Mouse (Mus musculus) MEL (cell line): Measurements from ENCODE around the gene Ttc39a. TPM values are rescaled to one million over a fixed set of nuclear protein-coding genes. Genes with fewer than 3 reads are reported as not detected.

Source experiments
- DNase-seq: peaks from one replicate; pipeline ENCODE4 v3.0.0; 2011; ENCODE audit warnings: low read depth, low spot score
- H3K27ac ChIP-seq: 2 replicates; pipeline ENCODE4 v1.5.1; 2012; ENCODE audit warnings: low read depth, mild to moderate bottlenecking, control low read depth, low read length, moderate library complexity; ENCODE audit not compliant: control insufficient read depth
- H3K27me3 ChIP-seq, 2 experiments: fragments of 150-350 bp in 1 of 2; sonication (generic) in 1 of 2; 2 replicates each; pipeline ENCODE4 v1.6.1; 2012; ENCODE audit warnings: low read length in 2 of 2, mild to moderate bottlenecking in 2 of 2, improper control_type of control experiment in 1 of 2, moderate library complexity in 1 of 2; ENCODE audit not compliant: insufficient read depth in 2 of 2, control insufficient read depth in 1 of 2
- H3K36me3 ChIP-seq, 2 experiments: 2 replicates each; pipeline ENCODE4 v1.6.1; 2012 to 2014; ENCODE audit warnings: low read length in 2 of 2, improper control_type of control experiment in 1 of 2, inconsistent platforms in 1 of 2, mild to moderate bottlenecking in 1 of 2; ENCODE audit not compliant: insufficient read depth in 2 of 2, control insufficient read depth in 1 of 2
- H3K4me1 ChIP-seq, 2 experiments: fragments of 150-350 bp in 1 of 2; sonication (generic) in 1 of 2; 2 replicates each; pipeline ENCODE4 v1.6.1; 2012; ENCODE audit warnings: low read length in 2 of 2, improper control_type of control experiment in 1 of 2, mild to moderate bottlenecking in 1 of 2; ENCODE audit not compliant: insufficient read depth in 2 of 2, control insufficient read depth in 1 of 2
- H3K4me3 ChIP-seq, 2 experiments: fragments of 150-350 bp in 1 of 2; sonication (generic) in 1 of 2; 2 replicates each; pipeline ENCODE4 v1.5.1; 2012; ENCODE audit warnings: low read depth in 2 of 2, low read length in 2 of 2, mild to moderate bottlenecking in 2 of 2, moderate library complexity in 2 of 2, control low read depth in 1 of 2, improper control_type of control experiment in 1 of 2; ENCODE audit not compliant: control insufficient read depth in 1 of 2, insufficient read depth in 1 of 2
- H3K79me2 ChIP-seq: 2 replicates; pipeline ENCODE4 v1.6.1; 2012; ENCODE audit warnings: mild to moderate bottlenecking, low read length, moderate library complexity; ENCODE audit not compliant: control insufficient read depth, poor library complexity, insufficient read depth
- H3K9ac ChIP-seq: 2 replicates; pipeline ENCODE4 v1.6.1; 2012; ENCODE audit warnings: low read depth, mild to moderate bottlenecking, control low read depth, low read length, moderate library complexity; ENCODE audit not compliant: control insufficient read depth, poor library complexity, severe bottlenecking
- H3K9me3 ChIP-seq: fragments of 150-350 bp; sonication (generic); replicated peaks from 2 replicates; pipeline ENCODE4 v1.6.1; 2012; ENCODE audit warnings: mild to moderate bottlenecking, low read length, improper control_type of control experiment, moderate library complexity; ENCODE audit not compliant: insufficient read depth
- BHLHE40 ChIP-seq: IDR thresholded peaks from 2 replicates; pipeline ENCODE4 v1.6.1; 2012; ENCODE audit warnings: low read depth, mild to moderate bottlenecking, inconsistent platforms, low read length, improper control_type of control experiment, borderline replicate concordance
- CTCF ChIP-seq, 3 experiments: IDR thresholded peaks in 2 of 3; conservative IDR thresholded peaks in 1 of 3; 2 replicates each; pipeline ENCODE4 v1.5.1; 2011 to 2012; ENCODE audit warnings: low read length in 3 of 3, low read depth in 2 of 3, mild to moderate bottlenecking in 2 of 3, improper control_type of control experiment in 1 of 3, inconsistent platforms in 1 of 3, mixed read lengths in 1 of 3, moderate library complexity in 1 of 3; ENCODE audit not compliant: control insufficient read depth in 1 of 3, insufficient read depth in 1 of 3, poor library complexity in 1 of 3, severe bottlenecking in 1 of 3
- ELF1 ChIP-seq: IDR thresholded peaks from 2 replicates; pipeline ENCODE4 v1.6.1; 2014; ENCODE audit warnings: low read depth, mild to moderate bottlenecking, inconsistent platforms, low read length, improper control_type of control experiment, moderate library complexity
- GABPA ChIP-seq: IDR thresholded peaks from 2 replicates; pipeline ENCODE4 v1.6.1; 2012; ENCODE audit warnings: low read depth, mild to moderate bottlenecking, inconsistent platforms, low read length, improper control_type of control experiment, moderate library complexity
- KAT2A ChIP-seq: conservative IDR thresholded peaks from 2 replicates; pipeline ENCODE4 v1.6.1; 2012; ENCODE audit warnings: low read depth, low read length, improper control_type of control experiment, inconsistent platforms
- MAFK ChIP-seq: IDR thresholded peaks from 2 replicates; pipeline ENCODE4 v1.6.1; 2011; ENCODE audit warnings: low read depth, mild to moderate bottlenecking, low read length, improper control_type of control experiment, borderline replicate concordance
- MYC ChIP-seq: IDR thresholded peaks from 2 replicates; pipeline ENCODE4 v1.6.1; 2011; ENCODE audit warnings: low read depth, mild to moderate bottlenecking, low read length, improper control_type of control experiment, moderate library complexity
- NELFE ChIP-seq: IDR thresholded peaks from 2 replicates; pipeline ENCODE4 v1.6.1; 2011; ENCODE audit warnings: low read depth, low read length, improper control_type of control experiment
- POLR2AphosphoS2 ChIP-seq: IDR thresholded peaks from 2 replicates; pipeline ENCODE4 v1.6.1; 2011; ENCODE audit warnings: low read length, improper control_type of control experiment
- POLR2AphosphoS5 ChIP-seq: IDR thresholded peaks from 2 replicates; pipeline ENCODE4 v1.6.1; 2012; ENCODE audit warnings: low read depth, borderline replicate concordance, mild to moderate bottlenecking, inconsistent platforms, low read length, moderate library complexity, mixed read lengths
- ZC3H11A ChIP-seq: IDR thresholded peaks from 2 replicates; pipeline ENCODE4 v1.6.1; 2012; ENCODE audit warnings: low read depth, mild to moderate bottlenecking, inconsistent platforms, low read length, improper control_type of control experiment
- ZNF384 ChIP-seq: IDR thresholded peaks from 2 replicates; pipeline ENCODE4 v1.6.1; 2012; ENCODE audit warnings: low read depth, mild to moderate bottlenecking, inconsistent platforms, low read length, improper control_type of control experiment
- polyA plus RNA-seq, 2 experiments: library from polyadenylated mRNA; stranded (reverse) in 1 of 2; unstranded in 1 of 2; fragments of >175 nt in 1 of 2; fragments of >200 nt in 1 of 2; gene quantifications; 2 replicates each; pipeline versions ENCODE4 v1.2.1 to v1.2.4; 2012; ENCODE audit warnings: low replicate concordance in 2 of 2, low read depth in 1 of 2; ENCODE audit not compliant: insufficient read length in 2 of 2, insufficient read depth in 1 of 2, missing spikeins in 1 of 2
- total RNA-seq: library from RNA; depleted of rRNA; stranded (reverse); fragments of 300-350 nt; gene quantifications from 2 replicates; pipeline ENCODE4 v1.2.3, GENCODE M21; 2012; rRNA removed

Gene Ttc39a
- total and polyA plus RNA-seq, 3 experiments = 2.8 to 4.2 TPM; not detected in 1

DNA sequence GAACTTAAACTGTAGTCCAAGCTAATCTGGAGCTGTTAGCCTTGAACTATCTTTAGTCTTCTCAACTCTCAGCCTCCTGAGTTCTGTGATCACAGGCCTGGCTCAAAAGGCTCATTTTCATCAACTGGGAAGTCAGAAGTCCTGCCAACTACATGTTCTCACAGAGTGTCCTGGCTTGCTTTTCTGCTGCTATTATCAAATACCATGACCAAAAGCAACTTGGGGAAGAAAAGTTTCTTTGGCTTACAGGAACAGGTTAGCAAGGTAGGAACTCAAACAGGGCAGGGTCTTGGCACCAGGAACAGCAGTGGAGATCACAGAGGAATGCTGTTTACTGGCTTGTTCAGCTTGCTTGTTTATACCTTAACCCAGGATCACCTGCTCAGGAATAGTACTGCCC is 87.2 kb downstream of the Ttc39a start:
- H3K27me3 ChIP-seq = peaks cover 0 to 1% of the 10 kb centered on the region in 2 experiments; a peak in 1 of 4 replicates
- H3K27ac ChIP-seq = no peak overlapping the region
- H3K79me2 ChIP-seq = no peaks in the 10 kb centered on the region
- H3K9ac ChIP-seq = no peak overlapping the region
- H3K36me3 ChIP-seq = no peaks in the 10 kb centered on the region
- no peaks in the 10 kb centered on the region for H3K9me3 ChIP-seq
- H3K4me1 ChIP-seq = peaks cover 0 to 2% of the 10 kb centered on the region in 2 experiments; a peak in 2 of 4 replicates
- DNase-seq = no peak
- no peak for TF ChIP-seq GABPA
- no peak for TF ChIP-seq POLR2AphosphoS2
- TF ChIP-seq KAT2A = no peak
- no peak for TF ChIP-seq ZC3H11A
- TF ChIP-seq MAFK = no peak
- TF ChIP-seq ELF1 = no peak
- no peak for TF ChIP-seq BHLHE40
- TF ChIP-seq NELFE = no peak
- TF ChIP-seq MYC = no peak
- no peak for TF ChIP-seq ZNF384
- no peak for TF ChIP-seq CTCF (IDR thresholded peaks at IDR 0.05 in 2 of 3, conservative IDR thresholded peaks at IDR 0.05 in 1 of 3; ENCODE audit: control insufficient read depth in 1 of 3, insufficient read depth in 1 of 3, low read depth in 2 of 3, low read length in 3 of 3, poor library complexity in 1 of 3, severe bottlenecking in 1 of 3)
- TF ChIP-seq POLR2AphosphoS5 = no peak
- no peak overlapping the region for H3K4me3 ChIP-seq

Other genes with a start within 250 kb of the Ttc39a start
- gene Osbpl9, start 204.4 kb upstream of the Ttc39a start, total RNA-seq = 14.9 and 19.7 TPM in 2 replicates
- gene Osbpl9, start 204.4 kb upstream of the Ttc39a start, polyA plus RNA-seq = 10 to 100 TPM in 1 of 2 experiments, not detected in 1; 42.6 TPM
- not detected in 2 replicates for gene Calr4, start 172.1 kb upstream of the Ttc39a start, total RNA-seq
- under 1 TPM in 1 of 2 experiments, not detected in 1; 0.04 TPM for gene Calr4, start 172.1 kb upstream of the Ttc39a start, polyA plus RNA-seq
- 19.7 and 21.6 TPM in 2 replicates for gene Eps15, start 126.4 kb upstream of the Ttc39a start, total RNA-seq
- gene Eps15, start 126.4 kb upstream of the Ttc39a start, polyA plus RNA-seq = 100 to 1,000 TPM in 1 of 2 experiments, 10 to 100 TPM in 1; 53.3 to 107 TPM
- gene Rnf11, start 78.1 kb downstream of the Ttc39a start, total RNA-seq = 7.9 and 8.7 TPM in 2 replicates
- 1 to 10 TPM in 1 of 2 experiments, not detected in 1; 8.6 TPM for gene Rnf11, start 78.1 kb downstream of the Ttc39a start, polyA plus RNA-seq
- gene 4930522H14Rik, start 124.7 kb downstream of the Ttc39a start, total RNA-seq = not detected in 2 replicates
- gene 4930522H14Rik, start 124.7 kb downstream of the Ttc39a start, polyA plus RNA-seq = not detected